ENCODE assay signal across 22 mouse cellular contexts in genomic region chr11:106201337-106202122, GRCm38 (mm10). TPM values are rescaled to one million over a fixed set of nuclear protein-coding genes. Genes with fewer than 3 reads are reported as not detected.
DNase-seq lines count a peak whose midpoint lies in the region; ATAC-seq and TF ChIP-seq lines count a peak whose summit lies in the region.
"Had no signal": no experiment of that assay in that cellular context is flagged by ENCODE, and none has a peak within 500 bp of the region (broad histone marks: within the 10 kb centered on the region; RNA-seq: fewer than 3 reads in every experiment).

No protein-coding gene starts in this region.

- no peaks in the 10 kb centered on the region for H3K27me3 ChIP-seq in liver, embryonic 13.5 days
- H3K27me3 ChIP-seq in splenic B cell, adult 2 months (ENCODE audit: control insufficient read depth, insufficient read depth, low read length, poor library complexity, severe bottlenecking), result no peaks in the 10 kb centered on the region
- H3K27me3 ChIP-seq in intestine, postnatal 0 days (replicated peaks; ENCODE audit: control insufficient read depth, insufficient read depth, low read length), result no peaks in the 10 kb centered on the region
- H3K27me3 ChIP-seq: forebrain, embryonic 15.5 days; limb, embryonic 12.5 days; midbrain, embryonic 13.5 days had no signal

- peak; percentile 24 for DNase-seq in thymus, postnatal 25 days
- no peak for DNase-seq in thymus, postnatal 14 days
- peak; percentile 31 for DNase-seq in liver, embryonic 13.5 days
- peak; percentile 23 for DNase-seq in splenic B cell, adult 2 months (ENCODE audit: low read depth, low spot score)
- no peak for DNase-seq in lung, postnatal 14 days
- DNase-seq in cerebellum, postnatal 10 days, result no peak
- DNase-seq: adrenal gland, adult 2 months; cerebellum, adult 9-10 months; gastrocnemius, adult 2 months; kidney, adult 9 months; lung, postnatal 10 days; right cerebral cortex, adult 18-20 months; spleen, adult 18-20 months had no signal

- 63% methylated on average over 19 of the region's 19 CpGs for WGBS in liver, embryonic 13.5 days (ENCODE audit: insufficient replicate concordance)
- whole genome bisulfite sequencing in intestine, postnatal 0 days, result 91% methylated on average over 19 of the region's 19 CpGs

- no peaks in the 10 kb centered on the region for H3K9me3 ChIP-seq in liver, embryonic 13.5 days (replicated peaks)
- no peaks in the 10 kb centered on the region for H3K9me3 ChIP-seq in intestine, postnatal 0 days (ENCODE audit: control insufficient read depth)
- H3K9me3 ChIP-seq: embryonic facial prominence, embryonic 10.5 days; forebrain, embryonic 15.5 days; limb, embryonic 12.5 days; midbrain, embryonic 13.5 days had no signal

- 0 out of 2 replicates have a peak overlapping the region, but pooled peaks have one; percentile 10 for H3K9ac ChIP-seq in liver, embryonic 13.5 days
- H3K9ac ChIP-seq in intestine, postnatal 0 days (ENCODE audit: low read depth, low read length), result no peak overlapping the region
- H3K9ac ChIP-seq: forebrain, embryonic 15.5 days; limb, embryonic 12.5 days; midbrain, embryonic 13.5 days had no signal

- 0 out of 2 replicates have a peak overlapping the region, but pooled peaks have one; percentile 15 for H3K4me2 ChIP-seq in liver, embryonic 13.5 days
- no peak overlapping the region for H3K4me2 ChIP-seq in intestine, postnatal 0 days (replicated peaks; ENCODE audit: low read depth)
- H3K4me2 ChIP-seq: forebrain, embryonic 15.5 days; limb, embryonic 12.5 days; midbrain, embryonic 13.5 days had no signal

- TF ChIP-seq CTCF in intestine, postnatal 0 days (IDR thresholded peaks at IDR 0.05; ENCODE audit: low read depth), result no peak

- H3K4me3 ChIP-seq in liver, embryonic 13.5 days (replicated peaks), result no peak overlapping the region
- no peak overlapping the region for H3K4me3 ChIP-seq in intestine, postnatal 0 days (ENCODE audit: low read depth, low read length)
- H3K4me3 ChIP-seq: embryonic facial prominence, embryonic 10.5 days; erythroblast, embryonic 14.5 days; forebrain, embryonic 15.5 days; gastrocnemius, adult 2 months; limb, embryonic 12.5 days; midbrain, embryonic 13.5 days had no signal

- H3K4me1 ChIP-seq in liver, embryonic 13.5 days (replicated peaks), result peaks cover 37% of the 10 kb centered on the region
- H3K4me1 ChIP-seq in intestine, postnatal 0 days (replicated peaks; ENCODE audit: control insufficient read depth, insufficient read depth, low read length), result no peaks in the 10 kb centered on the region
- H3K4me1 ChIP-seq: embryonic facial prominence, embryonic 10.5 days; forebrain, embryonic 15.5 days; limb, embryonic 12.5 days; midbrain, embryonic 13.5 days had no signal

- H3K36me3 ChIP-seq in liver, embryonic 13.5 days, result peaks cover 83% of the 10 kb centered on the region
- H3K36me3 ChIP-seq in splenic B cell, adult 2 months (ENCODE audit: control insufficient read depth, insufficient read depth, low read length, poor library complexity, severe bottlenecking), result no peaks in the 10 kb centered on the region; the same call in 1 of the 2 replicates
- peaks cover 59% of the 10 kb centered on the region for H3K36me3 ChIP-seq in intestine, postnatal 0 days (ENCODE audit: control insufficient read depth, insufficient read depth)

- ATAC-seq in activated CD4-positive, CD25-positive, alpha-beta regulatory T cell, adult 4 months, result peak; percentile 37
- peak; percentile 73 for ATAC-seq in liver, embryonic 13.5 days (ENCODE audit: low read depth)
- ATAC-seq in intestine, postnatal 0 days, result no peak
- ATAC-seq: forebrain, embryonic 15.5 days; hindbrain, postnatal 0 days; midbrain, embryonic 13.5 days had no signal

- H3K27ac ChIP-seq in liver, embryonic 13.5 days, result peak overlapping the region; percentile 6; the same call in 1 of the 2 replicates
- H3K27ac ChIP-seq in intestine, postnatal 0 days (ENCODE audit: low read depth, low read length), result no peak overlapping the region
- H3K27ac ChIP-seq: embryonic facial prominence, embryonic 10.5 days; forebrain, embryonic 15.5 days; gastrocnemius, adult 2 months; hindbrain, postnatal 0 days; limb, embryonic 12.5 days; midbrain, embryonic 13.5 days had no signal

RNA-seq across cellular contexts. Expression of gene Strada, which starts 0.4 kb away (rescaled TPM):
- 10 to 100 TPM; 30.1 to 33.5 TPM for polyA plus RNA-seq in activated CD4-positive, CD25-positive, alpha-beta regulatory T cell, adult 4 months (2017; shearing (Covaris generic))
- polyA plus RNA-seq in liver, embryonic 13.5 days (2015; fragmentation: Nextera tagmentation; extraction: Ambion mirVana), result 9.4 and 10.5 TPM in 2 replicates
- polyA plus RNA-seq in intestine, postnatal 0 days (2015; fragmentation: Nextera tagmentation; extraction: Ambion mirVana), result 5.7 and 6.4 TPM in 2 replicates

RNA-seq across cellular contexts. Expression of gene Ccdc47, which starts 14.6 kb away (rescaled TPM):
- polyA plus RNA-seq in activated CD4-positive, CD25-positive, alpha-beta regulatory T cell, adult 4 months (2017; shearing (Covaris generic)), result 10 to 100 TPM; 65.0 to 74.5 TPM
- 41.5 and 50.9 TPM in 2 replicates for polyA plus RNA-seq in liver, embryonic 13.5 days (2015; fragmentation: Nextera tagmentation; extraction: Ambion mirVana)
- 41.9 and 45.4 TPM in 2 replicates for polyA plus RNA-seq in intestine, postnatal 0 days (2015; fragmentation: Nextera tagmentation; extraction: Ambion mirVana)

RNA-seq across cellular contexts. Expression of gene Ddx42, which starts 15.2 kb away (rescaled TPM):
- 10 to 100 TPM; 59.1 to 71.5 TPM for polyA plus RNA-seq in activated CD4-positive, CD25-positive, alpha-beta regulatory T cell, adult 4 months (2017; shearing (Covaris generic))
- polyA plus RNA-seq in liver, embryonic 13.5 days (2015; fragmentation: Nextera tagmentation; extraction: Ambion mirVana), result 26.8 and 31.6 TPM in 2 replicates
- 28.1 and 30.0 TPM in 2 replicates for polyA plus RNA-seq in intestine, postnatal 0 days (2015; fragmentation: Nextera tagmentation; extraction: Ambion mirVana)

RNA-seq across cellular contexts. Expression of gene Limd2, which starts 40.9 kb away (rescaled TPM):
- polyA plus RNA-seq in activated CD4-positive, CD25-positive, alpha-beta regulatory T cell, adult 4 months (2017; shearing (Covaris generic)), result 100 to 1,000 TPM; 633 to 743 TPM
- 82.2 and 87.8 TPM in 2 replicates for polyA plus RNA-seq in liver, embryonic 13.5 days (2015; fragmentation: Nextera tagmentation; extraction: Ambion mirVana)
- 32.6 and 34.6 TPM in 2 replicates for polyA plus RNA-seq in intestine, postnatal 0 days (2015; fragmentation: Nextera tagmentation; extraction: Ambion mirVana)

RNA-seq across cellular contexts. Expression of gene Gm10840, which starts 40.9 kb away (rescaled TPM):
- polyA plus RNA-seq in activated CD4-positive, CD25-positive, alpha-beta regulatory T cell, adult 4 months (2017; shearing (Covaris generic)), result not detected
- polyA plus RNA-seq in liver, embryonic 13.5 days (2015; fragmentation: Nextera tagmentation; extraction: Ambion mirVana), result not detected in 2 replicates
- polyA plus RNA-seq in intestine, postnatal 0 days (2015; fragmentation: Nextera tagmentation; extraction: Ambion mirVana), result not detected in 2 replicates
- polyA plus RNA-seq: adrenal gland, adult 2 months; erythroblast, embryonic 14.5 days; hindbrain, postnatal 0 days; large intestine, adult 2 months; limb, embryonic 12.5 days; midbrain, embryonic 13.5 days had no signal

Comparison
In these comparisons a context has a peak if more than half of its experiments do, and no peak if none do; other contexts are left out.
1. DNase-seq: peak in thymus, postnatal 25 days (single experiment), liver, embryonic 13.5 days (single experiment) and splenic B cell, adult 2 months (single experiment); none in thymus, postnatal 14 days (single experiment), lung, postnatal 14 days (single experiment) and cerebellum, postnatal 10 days (0 of 2).